Mouse (Mus musculus) neural tube, embryonic 14.5 days (tissue): Measurements from ENCODE around the gene C130032M10Rik. TPM values are rescaled to one million over a fixed set of nuclear protein-coding genes. Genes with fewer than 3 reads are reported as not detected.

Experiments
- ATAC-seq: fragments of 200-750 bp; cut with Nextera tagmentation; 2 replicates; pipeline ENCODE4 v1.8.0; 2017; ENCODE audit warnings: low read depth, mild to moderate bottlenecking, moderate TSS enrichment, moderate library complexity
- H3K27ac ChIP-seq: fragments of 300-500 bp; sonication (generic); 2 replicates; pipeline ENCODE4 v1.5.1; 2014; ENCODE audit warnings: low read depth, mild to moderate bottlenecking, control low read depth, low read length, moderate library complexity, mixed read lengths
- H3K27me3 ChIP-seq: fragments of 300-500 bp; sonication (generic); 2 replicates; pipeline ENCODE4 v1.6.1; 2014; ENCODE audit warnings: low read length; ENCODE audit not compliant: control insufficient read depth, insufficient read depth
- H3K36me3 ChIP-seq: fragments of 300-500 bp; sonication (generic); 2 replicates; pipeline ENCODE4 v1.6.1; 2014; ENCODE audit warnings: low read length, mixed read lengths; ENCODE audit not compliant: control insufficient read depth, insufficient read depth
- H3K4me1 ChIP-seq: fragments of 300-500 bp; sonication (generic); 2 replicates; pipeline ENCODE4 v1.6.1; 2014; ENCODE audit warnings: low read length; ENCODE audit not compliant: control insufficient read depth, insufficient read depth
- H3K4me2 ChIP-seq: fragments of 300-500 bp; sonication (generic); 2 replicates; pipeline ENCODE4 v1.6.1; 2014; ENCODE audit warnings: mild to moderate bottlenecking, low read depth, low read length, control low read depth
- H3K4me3 ChIP-seq: fragments of 300-500 bp; sonication (generic); 2 replicates; pipeline ENCODE4 v1.5.1; 2014; ENCODE audit warnings: low read depth, low read length, control low read depth, mixed read lengths
- H3K9ac ChIP-seq: fragments of 300-500 bp; sonication (generic); replicated peaks from 2 replicates; pipeline ENCODE4 v1.6.1; 2014; ENCODE audit warnings: low read depth, mild to moderate bottlenecking, control low read depth, low read length, mixed read lengths
- H3K9me3 ChIP-seq: fragments of 300-500 bp; sonication (generic); 2 replicates; pipeline ENCODE4 v1.6.1; 2016; ENCODE audit warnings: low read length; ENCODE audit not compliant: control insufficient read depth
- WGBS: fragments of 180-500 bp; shearing (Covaris S2); extraction: QIAGEN DNeasy Blood & Tissue Kit; methylation state at CpG from one replicate; pipeline ENCODE4 v1.1.7; 2014; 5-methylcytosine and 5-hydroxymethylcytosine counted together
- polyA plus RNA-seq: library from polyadenylated mRNA; unstranded; fragments of >200 nt; fragmentation: Nextera tagmentation; extraction: Ambion mirVana; gene quantifications from 2 replicates; pipeline ENCODE4 v1.2.1, GENCODE M21; 2014

C130032M10Rik gene
- polyA plus RNA-seq, result not detected in 2 replicates

DNA sequence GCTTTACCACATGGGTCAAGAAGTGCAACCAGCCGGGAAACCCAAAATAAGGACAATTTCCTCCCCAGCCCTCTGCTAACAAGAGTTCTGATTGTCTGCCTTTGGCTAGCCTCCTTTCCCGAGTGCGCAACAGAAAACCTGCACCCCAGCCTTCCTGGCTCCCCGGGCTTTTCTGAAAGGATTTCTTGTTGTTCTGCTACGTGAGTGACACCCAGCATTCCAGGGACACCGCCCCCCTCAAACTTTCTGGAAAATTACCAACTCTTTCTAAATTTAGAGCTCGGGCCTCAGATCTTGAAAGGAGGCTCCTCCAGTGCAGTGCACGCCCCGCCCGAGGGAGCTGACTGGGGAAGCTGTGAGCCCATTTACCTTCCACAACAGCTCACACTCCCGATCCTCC lies at the start of gene C130032M10Rik:
Gene C130032M10Rik (plus strand): TSS at position 334 of the 400 bp plus-strand sequence.
- 88% methylated on average over 11 of the region's 11 CpGs for WGBS
- Histone ChIP-seq H3K9me3 (peaks cover 14% of the 10 kb centered on the region; the same call in 1 of the 2 replicates), H3K4me3 (no peak within 1 kb of the TSS), H3K27me3 (no peaks in the 10 kb centered on the region), H3K27ac (no peak within 1 kb of the TSS), H3K9ac (no peak within 1 kb of the TSS), H3K4me2 (no peak within 1 kb of the TSS), H3K36me3 (peaks cover 6% of the 10 kb centered on the region; the same call in 1 of the 2 replicates), H3K4me1 (no peaks in the 10 kb centered on the region)
- ATAC-seq, result no peak

DNA sequence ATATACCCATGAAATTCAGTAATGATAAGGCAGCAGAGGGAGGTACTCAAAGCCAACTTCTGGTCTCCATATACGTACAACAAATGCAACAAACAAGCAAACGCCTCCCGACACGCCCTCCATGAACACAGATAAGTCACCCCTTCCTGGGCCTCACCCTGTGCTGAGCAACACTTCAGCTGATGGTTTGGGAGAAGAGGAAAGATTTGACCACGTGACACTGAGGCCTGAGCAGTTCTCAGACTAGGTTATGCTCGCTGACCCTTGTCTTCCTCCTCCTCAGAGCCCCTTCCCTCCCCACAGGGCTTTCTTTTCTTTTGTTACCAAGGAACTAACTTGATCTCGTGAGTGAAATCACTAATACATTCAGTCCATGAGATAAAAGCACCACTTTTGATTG lies 48.6 kb upstream of the C130032M10Rik start:
- H3K36me3 ChIP-seq, result peaks cover 4% of the 10 kb centered on the region; the same call in 1 of the 2 replicates

DNA sequence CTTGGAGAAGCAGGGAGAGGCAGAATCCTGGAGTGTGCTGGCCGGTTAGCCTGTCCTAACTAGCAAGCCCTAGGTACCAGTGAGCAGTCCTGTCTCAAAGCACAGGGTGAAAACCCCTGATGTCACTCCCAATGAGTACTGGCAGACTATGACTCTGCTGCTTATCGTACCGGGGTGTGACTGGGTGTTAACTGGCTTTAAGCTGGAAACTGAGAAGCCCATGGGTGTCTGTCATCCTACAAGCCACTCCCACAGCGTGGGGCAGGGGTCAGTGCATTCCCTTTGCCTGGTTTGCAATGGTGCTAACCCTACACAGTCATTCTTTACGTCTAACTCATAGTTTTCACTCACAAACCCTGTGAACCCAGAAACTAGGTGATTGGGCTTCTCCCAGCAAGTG lies 47.3 kb upstream of the C130032M10Rik start:
- H3K9me3 ChIP-seq, result no peaks in the 10 kb centered on the region
- ATAC-seq, result no peak
- 91% methylated on average over 5 of the region's 5 CpGs for WGBS

More for the DNA sequence above, 48.6 kb upstream of the C130032M10Rik start:
- no peak overlapping the region for H3K4me2 ChIP-seq
- no peaks in the 10 kb centered on the region for H3K9me3 ChIP-seq
- no peaks in the 10 kb centered on the region for H3K27me3 ChIP-seq
- H3K4me1 ChIP-seq, result no peaks in the 10 kb centered on the region
- H3K4me3 ChIP-seq, result no peak overlapping the region
- WGBS, result 78% methylated on average over 7 of the region's 7 CpGs
- ATAC-seq, result no peak
- H3K9ac ChIP-seq, result no peak overlapping the region
- H3K27ac ChIP-seq, result no peak overlapping the region

DNA sequence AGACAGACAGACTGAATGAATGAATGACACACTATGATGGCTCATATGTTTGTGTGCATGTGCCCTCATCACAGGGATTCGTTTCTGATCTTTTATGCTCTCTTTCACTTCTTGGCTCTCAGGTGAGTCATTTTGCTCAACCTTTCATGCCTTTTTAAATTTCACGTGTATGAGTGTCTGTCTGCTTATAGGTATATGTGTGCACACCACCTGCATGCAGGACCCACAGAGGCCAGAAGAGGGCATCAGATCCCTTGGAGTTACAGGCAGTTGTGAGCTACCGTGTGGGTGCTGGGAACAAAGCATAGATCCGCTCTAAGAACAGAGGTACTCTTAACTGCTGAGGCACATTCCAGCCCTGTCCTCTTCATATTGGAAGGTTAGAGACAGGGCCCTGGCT lies 46.8 kb upstream of the C130032M10Rik start:
- Histone ChIP-seq H3K36me3 (peaks cover 4% of the 10 kb centered on the region; the same call in 1 of the 2 replicates), H3K4me3 (no peak overlapping the region), H3K9me3 (no peaks in the 10 kb centered on the region), H3K4me1 (no peaks in the 10 kb centered on the region), H3K27me3 (no peaks in the 10 kb centered on the region), H3K9ac (no peak overlapping the region), H3K27ac (no peak overlapping the region), H3K4me2 (no peak overlapping the region)
- WGBS, result 95% methylated on average over 4 of the region's 4 CpGs
- ATAC-seq, result no peak

More for the DNA sequence above, 47.3 kb upstream of the C130032M10Rik start:
- Histone ChIP-seq H3K36me3 (peaks cover 4% of the 10 kb centered on the region; the same call in 1 of the 2 replicates), H3K4me1 (no peaks in the 10 kb centered on the region), H3K27me3 (no peaks in the 10 kb centered on the region), H3K9ac (no peak overlapping the region), H3K27ac (no peak overlapping the region), H3K4me3 (no peak overlapping the region), H3K4me2 (no peak overlapping the region)

DNA sequence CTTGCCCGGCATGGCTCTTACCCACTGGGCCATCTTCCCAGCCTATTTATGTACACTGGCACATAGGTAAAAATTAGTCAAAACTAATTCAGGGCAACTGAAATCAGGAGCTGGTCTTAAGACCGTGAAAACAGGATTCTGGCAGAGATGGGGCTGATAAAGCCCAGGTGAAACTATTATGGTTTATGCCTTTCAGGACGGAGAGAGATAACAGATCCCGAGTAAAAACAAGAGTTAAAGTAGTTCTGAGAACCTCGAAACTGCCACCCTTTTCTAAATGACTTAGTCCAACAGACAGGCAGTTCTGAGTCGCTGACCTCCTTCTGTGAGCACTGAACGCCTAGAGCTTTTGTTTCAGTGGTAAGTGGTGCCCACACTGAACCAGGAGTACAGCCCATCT lies 43.6 kb upstream of the C130032M10Rik start:
- no peaks in the 10 kb centered on the region for H3K4me1 ChIP-seq
- H3K4me3 ChIP-seq, result no peak overlapping the region
- 84% methylated on average over 7 of the region's 7 CpGs for WGBS
- H3K27ac ChIP-seq, result no peak overlapping the region
- H3K27me3 ChIP-seq, result no peaks in the 10 kb centered on the region
- no peaks in the 10 kb centered on the region for H3K9me3 ChIP-seq
- no peak overlapping the region for H3K9ac ChIP-seq
- H3K36me3 ChIP-seq, result no peaks in the 10 kb centered on the region
- H3K4me2 ChIP-seq, result no peak overlapping the region
- no peak for ATAC-seq

DNA sequence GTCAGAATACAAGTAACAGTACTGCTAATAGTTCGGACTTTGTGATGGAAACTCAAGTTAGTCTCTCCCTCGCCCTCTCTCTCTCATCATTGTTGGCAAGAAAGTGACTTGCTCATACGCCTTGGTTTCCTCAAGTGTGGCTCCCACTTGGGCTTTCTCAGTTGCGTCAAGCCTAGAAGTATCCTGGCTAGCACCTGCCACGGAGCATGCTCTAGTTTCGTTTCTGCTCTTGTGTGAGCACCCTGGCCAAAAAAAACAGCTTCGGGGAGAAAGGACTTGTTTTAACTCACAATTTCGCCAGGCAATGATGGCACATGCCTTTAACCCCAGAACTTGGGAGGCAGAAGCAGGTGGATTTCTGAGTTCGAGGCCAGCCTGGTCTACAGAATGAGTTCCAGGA lies 38.5 kb upstream of the C130032M10Rik start:
- Histone ChIP-seq H3K27me3 (no peaks in the 10 kb centered on the region), H3K27ac (no peak overlapping the region), H3K4me1 (no peaks in the 10 kb centered on the region), H3K4me2 (no peak overlapping the region), H3K36me3 (no peaks in the 10 kb centered on the region), H3K9ac (no peak overlapping the region), H3K4me3 (no peak overlapping the region), H3K9me3 (no peaks in the 10 kb centered on the region)
- 96% methylated on average over 9 of the region's 9 CpGs for WGBS
- no peak for ATAC-seq

DNA sequence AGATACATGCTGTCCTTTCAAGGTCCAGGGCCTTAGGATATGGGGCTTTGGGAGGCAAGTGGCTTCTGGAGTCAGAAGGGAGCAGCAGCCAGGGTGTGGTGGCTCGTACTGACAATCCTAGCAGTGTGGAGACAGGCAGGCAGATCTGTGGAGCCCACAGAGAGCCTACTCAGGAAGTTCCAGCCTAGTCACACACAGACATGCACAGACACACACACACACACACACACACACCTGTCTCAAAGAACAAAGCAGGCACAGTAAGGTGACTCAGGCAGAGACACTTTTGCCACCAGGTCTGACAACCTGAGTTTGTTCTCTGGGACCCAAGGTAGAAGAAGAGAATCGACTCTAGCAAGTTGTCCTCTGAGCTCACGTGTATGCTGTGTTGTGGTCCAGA lies 34.6 kb upstream of the C130032M10Rik start:
- Histone ChIP-seq H3K36me3 (no peaks in the 10 kb centered on the region), H3K27me3 (no peaks in the 10 kb centered on the region), H3K9ac (no peak overlapping the region), H3K4me2 (no peak overlapping the region), H3K4me3 (no peak overlapping the region), H3K27ac (no peak overlapping the region), H3K9me3 (no peaks in the 10 kb centered on the region), H3K4me1 (no peaks in the 10 kb centered on the region)
- WGBS, result 78% methylated on average over 3 of the region's 3 CpGs
- ATAC-seq, result no peak

DNA sequence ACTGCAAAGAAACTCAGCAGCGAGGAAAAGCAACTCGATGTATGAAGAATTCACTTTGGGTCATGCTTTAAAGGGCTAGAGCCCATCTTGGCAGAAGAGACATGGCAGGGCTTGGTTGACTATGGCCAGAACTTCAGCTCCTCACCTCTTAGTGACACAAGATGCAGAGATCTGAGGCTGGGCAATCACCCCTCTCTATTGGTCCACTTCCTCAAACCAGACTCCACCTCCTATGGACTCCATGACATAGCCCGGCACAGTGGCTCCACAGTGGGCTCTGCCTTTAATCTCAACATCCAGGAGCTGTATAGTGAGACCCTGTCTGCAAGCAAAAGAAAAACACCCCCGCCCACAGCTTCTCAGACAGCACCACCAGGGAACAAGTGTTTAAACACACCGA lies 30.7 kb upstream of the C130032M10Rik start:
- Histone ChIP-seq H3K36me3 (no peaks in the 10 kb centered on the region), H3K27ac (no peak overlapping the region), H3K4me2 (no peak overlapping the region), H3K4me3 (no peak overlapping the region), H3K27me3 (no peaks in the 10 kb centered on the region), H3K9me3 (no peaks in the 10 kb centered on the region), H3K9ac (no peak overlapping the region), H3K4me1 (no peaks in the 10 kb centered on the region)
- ATAC-seq, result no peak
- WGBS, result 82% methylated on average over 5 of the region's 5 CpGs

DNA sequence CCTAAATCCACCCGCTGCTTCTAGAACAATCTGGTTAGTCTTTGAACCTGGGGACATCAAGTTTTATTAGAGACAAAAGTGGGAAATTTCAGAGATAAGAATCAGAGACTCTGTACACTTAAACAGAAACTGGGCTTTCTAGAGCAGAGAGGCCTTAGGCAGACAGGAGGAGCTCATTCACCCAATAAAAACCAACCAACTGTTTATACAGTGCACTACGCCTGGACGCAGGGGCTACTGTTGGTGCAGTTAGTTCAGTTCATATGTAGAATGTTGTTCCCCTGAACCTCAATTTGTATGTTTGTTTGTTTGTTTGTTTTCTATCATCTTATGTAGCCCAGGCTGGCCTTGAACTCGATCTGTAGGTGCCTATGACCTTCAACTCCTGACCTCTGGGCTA lies 28.7 kb upstream of the C130032M10Rik start:
- Histone ChIP-seq H3K4me3 (no peak overlapping the region), H3K27ac (no peak overlapping the region), H3K36me3 (no peaks in the 10 kb centered on the region), H3K9ac (no peak overlapping the region), H3K9me3 (no peaks in the 10 kb centered on the region), H3K4me1 (no peaks in the 10 kb centered on the region), H3K4me2 (no peak overlapping the region), H3K27me3 (no peaks in the 10 kb centered on the region)
- 84% methylated on average over 4 of the region's 4 CpGs for WGBS
- ATAC-seq, result no peak
